Comparison of ENCODE assay signal across 8 mouse cellular contexts in genomic region chr7:13288621-13289020, GRCm38 (mm10). TPM values are rescaled to one million over a fixed set of nuclear protein-coding genes. Genes with fewer than 3 reads are reported as not detected.
DNase-seq lines count a peak whose midpoint lies in the region; ATAC-seq and TF ChIP-seq lines count a peak whose summit lies in the region.

No protein-coding gene starts in this region.

- intact Hi-C loops in heart, postnatal 10 days (cut with DNase I) = loop anchor here (1.0 to 5.0 kb wide), 2 partner anchors 223 to 1029 kb away; no protein-coding TSS in a partner anchor
- intact Hi-C loops in gastrocnemius, postnatal 14 days (cut with DNase I; ENCODE audit: low total_unique reads) = loop anchor here (5.0 kb wide), 1 partner anchor 224 kb away; no protein-coding TSS in a partner anchor

- H3K4me2 ChIP-seq in heart, embryonic 11.5 days = no peak overlapping the region
- no peak overlapping the region for H3K4me2 ChIP-seq in midbrain, postnatal 0 days (ENCODE audit: low read depth, low read length, poor library complexity, severe bottlenecking)

- H3K4me3 ChIP-seq in heart, embryonic 11.5 days (ENCODE audit: low read depth, low read length) = no peak overlapping the region
- H3K4me3 ChIP-seq in midbrain, postnatal 0 days (ENCODE audit: low read depth, low read length) = no peak overlapping the region

- 54% methylated on average over 5 of the region's 5 CpGs for whole genome bisulfite sequencing in heart, embryonic 11.5 days (ENCODE audit: insufficient replicate concordance)
- 49% methylated on average over 5 of the region's 5 CpGs for WGBS in midbrain, postnatal 0 days

- peaks cover 16% of the 10 kb centered on the region for H3K36me3 ChIP-seq in heart, embryonic 11.5 days (ENCODE audit: control insufficient read depth, insufficient read depth, low read length)
- H3K36me3 ChIP-seq in midbrain, postnatal 0 days (ENCODE audit: insufficient read depth, low read length) = peaks cover 50% of the 10 kb centered on the region

- H3K9me3 ChIP-seq in heart, embryonic 11.5 days (replicated peaks; ENCODE audit: control insufficient read depth, low read length) = no peaks in the 10 kb centered on the region
- no peaks in the 10 kb centered on the region for H3K9me3 ChIP-seq in midbrain, postnatal 0 days (ENCODE audit: low read length)

- ATAC-seq in heart, embryonic 11.5 days (replicated peaks; ENCODE audit: insufficient number of reproducible peaks, low FRiP score, low TSS enrichment) = no peak
- peak; percentile 64 for ATAC-seq in inflammation-experienced regulatory T-cells, adult 6 months
- peak; percentile 73; the same call in 1 of the 2 replicates for ATAC-seq in midbrain, postnatal 0 days (ENCODE audit: low FRiP score)

- peak; percentile 80 for TF ChIP-seq CTCF in midbrain, postnatal 0 days (IDR thresholded peaks at IDR 0.05)

- no peak overlapping the region for H3K27ac ChIP-seq in heart, embryonic 11.5 days (ENCODE audit: low read depth, low read length)
- H3K27ac ChIP-seq in midbrain, postnatal 0 days (ENCODE audit: low read depth, low read length) = no peak overlapping the region

- no peaks in the 10 kb centered on the region for H3K4me1 ChIP-seq in heart, embryonic 11.5 days (ENCODE audit: control insufficient read depth, insufficient read depth, low read length)
- no peaks in the 10 kb centered on the region for H3K4me1 ChIP-seq in midbrain, postnatal 0 days (ENCODE audit: insufficient read depth, low read length)

- peak; percentile 10 to 16 for DNase-seq in heart, postnatal 10 days
- DNase-seq in B cell, adult 2 months = peak; percentile 9 to 14
- peak; percentile 40 for DNase-seq in brain, adult 2 months (ENCODE audit: low read depth, low spot score)
- peak; percentile 51 for DNase-seq in midbrain, postnatal 0 days (ENCODE audit: low spot score)
- no peak for DNase-seq in urinary bladder, postnatal 4 days (ENCODE audit: low spot score in 2 of 2)
- no peak for DNase-seq in gastrocnemius, postnatal 14 days

- H3K27me3 ChIP-seq in heart, embryonic 11.5 days (ENCODE audit: control insufficient read depth, insufficient read depth, low read length) = no peaks in the 10 kb centered on the region
- H3K27me3 ChIP-seq in midbrain, postnatal 0 days (ENCODE audit: insufficient read depth, low read length) = no peaks in the 10 kb centered on the region

- H3K9ac ChIP-seq in heart, embryonic 11.5 days (ENCODE audit: low read depth, low read length) = no peak overlapping the region
- no peak overlapping the region for H3K9ac ChIP-seq in midbrain, postnatal 0 days (replicated peaks; ENCODE audit: low read length, poor library complexity, severe bottlenecking)

RNA-seq across cellular contexts. Expression of gene Zswim9, which starts 10.1 kb away (rescaled TPM):
- total RNA-seq in heart, postnatal 10 days (2021) = 1 to 10 TPM; 6.6 to 7.4 TPM
- 3.4 and 6.3 TPM in 2 replicates for polyA plus RNA-seq in heart, embryonic 11.5 days (2014; fragmentation: Nextera tagmentation; extraction: Ambion mirVana)
- polyA plus RNA-seq in inflammation-experienced regulatory T-cells, adult 6 months (2017; shearing (Covaris generic)) = 1 to 10 TPM; 1.7 to 2.5 (median 2.2) TPM
- 10.9 and 11.5 TPM in 2 replicates for total RNA-seq in midbrain, postnatal 0 days (2014; rRNA removed)
- 6.6 and 8.1 TPM in 2 replicates for polyA plus RNA-seq in midbrain, postnatal 0 days (2015; fragmentation: Nextera tagmentation; extraction: Ambion mirVana)
- total RNA-seq in gastrocnemius, postnatal 14 days (2021) = 1 to 10 TPM; 4.5 to 5.4 TPM

RNA-seq across cellular contexts. Expression of gene Lig1, which starts 11.5 kb away (rescaled TPM):
- total RNA-seq in heart, postnatal 10 days (2021) = 10 to 100 TPM; 14.4 to 16.0 TPM
- 84.6 and 95.3 TPM in 2 replicates for polyA plus RNA-seq in heart, embryonic 11.5 days (2014; fragmentation: Nextera tagmentation; extraction: Ambion mirVana)
- polyA plus RNA-seq in inflammation-experienced regulatory T-cells, adult 6 months (2017; shearing (Covaris generic)) = 10 to 100 TPM; 24.1 to 85.4 (median 33.4) TPM
- total RNA-seq in midbrain, postnatal 0 days (2014; rRNA removed) = 14.3 and 15.9 TPM in 2 replicates
- polyA plus RNA-seq in midbrain, postnatal 0 days (2015; fragmentation: Nextera tagmentation; extraction: Ambion mirVana) = 33.7 and 35.3 TPM in 2 replicates
- 1 to 10 TPM; 4.2 to 4.4 TPM for total RNA-seq in gastrocnemius, postnatal 14 days (2021)

RNA-seq across cellular contexts. Expression of gene Pla2g4c, which starts 35.8 kb away (rescaled TPM):
- under 1 TPM; 0.17 to 0.32 TPM for total RNA-seq in heart, postnatal 10 days (2021)
- polyA plus RNA-seq in heart, embryonic 11.5 days (2014; fragmentation: Nextera tagmentation; extraction: Ambion mirVana) = 0.73 and 1.4 TPM in 2 replicates
- polyA plus RNA-seq in inflammation-experienced regulatory T-cells, adult 6 months (2017; shearing (Covaris generic)) = 1 to 10 TPM in 1 of 3 experiments, under 1 TPM in 2; 0.39 to 1.0 (median 0.41) TPM
- total RNA-seq in midbrain, postnatal 0 days (2014; rRNA removed) = 0.16 and 0.61 TPM in 2 replicates
- 0.27 and 0.32 TPM in 2 replicates for polyA plus RNA-seq in midbrain, postnatal 0 days (2015; fragmentation: Nextera tagmentation; extraction: Ambion mirVana)
- total RNA-seq in gastrocnemius, postnatal 14 days (2021) = under 1 TPM in 1 of 2 experiments, not detected in 1; 0.08 TPM

Comparison
In these comparisons a context has a peak if more than half of its experiments do, and no peak if none do; other contexts are left out.
1. DNase-seq: peak in heart, postnatal 10 days (2 of 2), B cell, adult 2 months (2 of 2), brain, adult 2 months (single experiment) and midbrain, postnatal 0 days (single experiment); none in urinary bladder, postnatal 4 days (0 of 2) and gastrocnemius, postnatal 14 days (single experiment).